Mouse (Mus musculus) myocyte (in vitro differentiated cells): ENCODE measurements at regions not wholly inside any gene's neighbourhood (a gene's known extent, or its start where the extent isn't known, plus 50 kb on each side); places are given as distances from the start of the nearest gene placed in this dataset.
A peak's percentile ranks its signal among the peaks of the same experiment; 100 is the strongest.

Experiments used
- H3K27me3 ChIP-seq: one replicate; pipeline ENCODE4 v1.6.1; 2011; ENCODE audit not compliant: control insufficient read depth, insufficient read depth, insufficient read length
- H3K36me3 ChIP-seq: one replicate; pipeline ENCODE4 v1.6.1; 2011; ENCODE audit not compliant: control insufficient read depth, insufficient read depth
- H3K4me2 ChIP-seq: one replicate; pipeline ENCODE4 v1.6.1; 2011; ENCODE audit warnings: low read depth, control low read depth
- H3K4me3 ChIP-seq: one replicate; pipeline ENCODE4 v1.5.1; 2011; ENCODE audit warnings: mild to moderate bottlenecking, control low read depth, moderate library complexity
- H3K79me2 ChIP-seq: one replicate; pipeline ENCODE4 v1.6.1; 2011; ENCODE audit not compliant: control insufficient read depth, insufficient read depth
- H3ac ChIP-seq: one replicate; pipeline ENCODE4 v1.6.1; 2011; ENCODE audit not compliant: control insufficient read depth, insufficient read length
- CEBPB ChIP-seq: IDR thresholded peaks from 2 replicates; pipeline ENCODE4 v1.6.1; 2011; ENCODE audit warnings: mild to moderate bottlenecking, moderate library complexity; ENCODE audit not compliant: poor library complexity, insufficient read depth, severe bottlenecking
- E2F4 ChIP-seq: IDR thresholded peaks from one replicate; pipeline ENCODE4 v1.6.1; 2011; ENCODE audit warnings: mild to moderate bottlenecking, control low read depth, moderate library complexity; ENCODE audit not compliant: insufficient read depth
- MAX ChIP-seq: IDR thresholded peaks from one replicate; pipeline ENCODE4 v1.6.1; 2011; ENCODE audit warnings: low read depth, mild to moderate bottlenecking, control low read depth
- MYOD1 ChIP-seq, 3 experiments: IDR thresholded peaks; one replicate each; pipeline ENCODE4 v1.6.1; 2011; ENCODE audit warnings: control low read depth in 2 of 3, low read depth in 2 of 3, mild to moderate bottlenecking in 2 of 3, moderate library complexity in 1 of 3; ENCODE audit not compliant: insufficient read length in 2 of 3, control insufficient read depth in 1 of 3
- MYOG ChIP-seq, 3 experiments: IDR thresholded peaks; one replicate each; pipeline ENCODE4 v1.6.1; 2011; ENCODE audit warnings: control low read depth in 2 of 3, low read depth in 2 of 3, mild to moderate bottlenecking in 2 of 3; ENCODE audit not compliant: insufficient read length in 2 of 3, control insufficient read depth in 1 of 3, insufficient read depth in 1 of 3
- POLR2A ChIP-seq: IDR thresholded peaks from one replicate; pipeline ENCODE4 v1.6.1; 2011; ENCODE audit warnings: low read depth, mild to moderate bottlenecking, control low read depth, moderate library complexity; ENCODE audit not compliant: insufficient read length
- POLR2AphosphoS2 ChIP-seq: IDR thresholded peaks from one replicate; pipeline ENCODE4 v1.6.1; 2011; ENCODE audit warnings: low read depth, control low read depth; ENCODE audit not compliant: insufficient read length
- REST ChIP-seq: IDR thresholded peaks from one replicate; pipeline ENCODE4 v1.6.1; 2011; ENCODE audit warnings: mild to moderate bottlenecking, control low read depth, moderate library complexity; ENCODE audit not compliant: insufficient read depth, insufficient read length
- SRF ChIP-seq: IDR thresholded peaks from one replicate; pipeline ENCODE4 v1.6.1; 2011; ENCODE audit warnings: low read depth; ENCODE audit not compliant: control insufficient read depth, insufficient read length
- TCF12 ChIP-seq: IDR thresholded peaks from one replicate; pipeline ENCODE4 v1.6.1; 2011; ENCODE audit warnings: mild to moderate bottlenecking, control low read depth; ENCODE audit not compliant: poor library complexity, insufficient read depth, severe bottlenecking
- TCF3 ChIP-seq: IDR thresholded peaks from one replicate; pipeline ENCODE4 v1.6.1; 2011; ENCODE audit warnings: low read depth, control low read depth; ENCODE audit not compliant: insufficient read length
- USF1 ChIP-seq: IDR thresholded peaks from one replicate; pipeline ENCODE4 v1.6.1; 2011; ENCODE audit warnings: low read depth, mild to moderate bottlenecking, control low read depth, moderate library complexity

DNA sequence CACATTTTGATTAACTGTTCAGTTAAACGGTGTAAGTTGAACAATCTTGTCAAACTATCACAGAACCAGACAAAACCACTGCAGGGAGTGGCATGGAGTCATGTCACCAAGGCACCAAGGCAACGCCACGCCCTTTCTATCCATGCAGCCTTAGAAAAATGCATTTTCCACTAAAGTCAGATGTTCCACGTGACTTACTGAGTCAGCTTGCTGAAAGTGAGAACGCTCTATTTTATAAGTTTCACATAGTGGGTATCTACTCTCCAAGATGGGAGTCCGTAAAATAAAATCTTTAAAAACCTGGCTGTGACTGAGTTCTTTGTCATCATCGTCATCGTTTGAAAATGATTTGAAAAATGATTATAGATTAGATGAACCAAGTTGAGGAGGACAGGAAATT, 72.5 kb downstream of the Il12a start:
- Histone ChIP-seq H3K79me2 (no peaks in the 10 kb centered on the region), H3K4me2 (peak overlapping the region; percentile 53), H3K36me3 (no peaks in the 10 kb centered on the region), H3K27me3 (no peaks in the 10 kb centered on the region), H3K4me3 (no peak overlapping the region), H3ac (no peak overlapping the region)
- peak; percentile 54 for TF ChIP-seq USF1
- no peak for TF ChIP-seq POLR2AphosphoS2

GRCm38 (mm10) chr3:68764336-68764735, 73.9 kb downstream of the Il12a start:
- Histone ChIP-seq H3K36me3 (no peaks in the 10 kb centered on the region), H3K27me3 (no peaks in the 10 kb centered on the region), H3K4me3 (no peak overlapping the region), H3K79me2 (no peaks in the 10 kb centered on the region), H3K4me2 (peak overlapping the region; percentile 62), H3ac (no peak overlapping the region)
- TF ChIP-seq USF1 (no peak), E2F4 (no peak), POLR2AphosphoS2 (no peak), TCF12 (no peak), SRF (no peak), TCF3 (no peak), CEBPB (no peak), MAX (no peak)

DNA sequence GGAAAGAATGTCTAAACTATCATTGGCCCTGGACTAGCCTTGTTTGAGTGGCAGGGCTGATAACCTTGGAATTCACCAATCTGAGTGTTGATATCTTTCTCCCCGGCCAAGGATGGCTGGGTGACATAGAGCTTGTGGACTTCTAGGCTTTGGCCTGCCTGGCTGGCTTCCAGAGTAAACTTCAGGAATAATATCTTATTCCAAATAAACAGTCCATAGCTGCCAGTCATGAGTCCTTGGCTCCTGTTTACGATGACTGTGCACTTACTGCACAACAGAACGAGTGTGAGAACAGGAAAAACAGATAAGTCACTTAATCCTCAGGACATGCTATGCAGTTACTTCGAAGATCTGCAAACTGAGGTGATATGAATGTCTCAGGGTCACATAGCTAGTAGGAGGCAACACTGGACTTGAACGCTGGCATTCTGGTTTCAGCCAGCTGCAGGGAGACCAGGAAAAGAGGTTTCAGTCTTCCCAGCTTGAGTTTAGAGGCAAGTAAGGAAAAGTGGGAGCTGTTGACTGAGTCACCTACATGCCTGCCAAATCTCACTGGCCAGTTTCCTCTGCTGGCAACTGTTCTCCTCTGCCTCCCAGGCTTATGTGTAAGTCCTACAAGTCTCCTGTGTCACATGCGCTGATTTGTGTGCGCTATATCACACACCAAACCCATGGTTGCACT, 74.6 kb downstream of the Il12a start:
- Histone ChIP-seq H3K27me3 (no peaks in the 10 kb centered on the region), H3K4me2 (peak overlapping the region; percentile 62), H3K4me3 (no peak overlapping the region), H3ac (no peak overlapping the region), H3K79me2 (no peaks in the 10 kb centered on the region), H3K36me3 (no peaks in the 10 kb centered on the region)
- no peak for TF ChIP-seq MAX
- TF ChIP-seq MYOD1 (IDR thresholded peaks at IDR 0.05; ENCODE audit: control insufficient read depth in 1 of 3, insufficient read length in 2 of 3, low read depth in 2 of 3) = peak in 1 of 3 experiments; percentile 15
- peak; percentile 56 for TF ChIP-seq USF1

DNA sequence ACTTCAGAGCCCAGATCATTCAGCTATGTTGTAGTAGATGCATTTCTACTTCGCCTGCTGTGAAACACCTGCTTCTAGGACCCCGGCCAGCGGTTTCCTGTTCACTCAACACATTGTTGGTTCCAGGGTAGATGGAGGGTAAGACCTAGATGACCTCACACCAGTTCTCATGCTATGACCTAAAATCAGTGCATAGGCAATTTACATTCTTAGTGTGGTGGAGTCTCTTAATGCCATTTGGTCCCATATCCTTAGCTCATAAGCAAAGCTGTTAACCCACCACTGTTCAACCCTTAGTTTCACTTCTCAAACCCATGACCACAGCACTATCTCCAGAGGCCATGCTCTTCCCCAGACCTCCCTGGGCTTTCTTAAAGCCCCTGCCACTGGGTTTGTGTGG, 81.1 kb downstream of the Il12a start:
- Histone ChIP-seq H3K4me2 (no peak overlapping the region), H3K79me2 (no peaks in the 10 kb centered on the region), H3ac (no peak overlapping the region), H3K36me3 (no peaks in the 10 kb centered on the region), H3K27me3 (no peaks in the 10 kb centered on the region), H3K4me3 (no peak overlapping the region)
- TF ChIP-seq TCF3 (no peak), MYOG (IDR thresholded peaks at IDR 0.05; ENCODE audit: control insufficient read depth in 1 of 3, insufficient read depth in 1 of 3, insufficient read length in 2 of 3, low read depth in 2 of 3) (no peak)

GRCm38 (mm10) chr3:68777801-68778200, 87.4 kb downstream of the Il12a start:
- H3ac ChIP-seq = no peak overlapping the region
- H3K4me2 ChIP-seq = no peak overlapping the region
- no peak for TF ChIP-seq TCF3
- no peak for TF ChIP-seq MYOD1 (IDR thresholded peaks at IDR 0.05; ENCODE audit: control insufficient read depth in 1 of 3, insufficient read length in 2 of 3, low read depth in 2 of 3)
- TF ChIP-seq USF1 = no peak
- TF ChIP-seq TCF12 = no peak
- no peak for TF ChIP-seq POLR2A
- TF ChIP-seq SRF = no peak
- no peak for TF ChIP-seq REST
- TF ChIP-seq MYOG (IDR thresholded peaks at IDR 0.05; ENCODE audit: control insufficient read depth in 1 of 3, insufficient read depth in 1 of 3, insufficient read length in 2 of 3, low read depth in 2 of 3) = no peak
- TF ChIP-seq MAX = no peak
- no peaks in the 10 kb centered on the region for H3K79me2 ChIP-seq
- H3K27me3 ChIP-seq = no peaks in the 10 kb centered on the region
- H3K36me3 ChIP-seq = no peaks in the 10 kb centered on the region
- H3K4me3 ChIP-seq = no peak overlapping the region

DNA sequence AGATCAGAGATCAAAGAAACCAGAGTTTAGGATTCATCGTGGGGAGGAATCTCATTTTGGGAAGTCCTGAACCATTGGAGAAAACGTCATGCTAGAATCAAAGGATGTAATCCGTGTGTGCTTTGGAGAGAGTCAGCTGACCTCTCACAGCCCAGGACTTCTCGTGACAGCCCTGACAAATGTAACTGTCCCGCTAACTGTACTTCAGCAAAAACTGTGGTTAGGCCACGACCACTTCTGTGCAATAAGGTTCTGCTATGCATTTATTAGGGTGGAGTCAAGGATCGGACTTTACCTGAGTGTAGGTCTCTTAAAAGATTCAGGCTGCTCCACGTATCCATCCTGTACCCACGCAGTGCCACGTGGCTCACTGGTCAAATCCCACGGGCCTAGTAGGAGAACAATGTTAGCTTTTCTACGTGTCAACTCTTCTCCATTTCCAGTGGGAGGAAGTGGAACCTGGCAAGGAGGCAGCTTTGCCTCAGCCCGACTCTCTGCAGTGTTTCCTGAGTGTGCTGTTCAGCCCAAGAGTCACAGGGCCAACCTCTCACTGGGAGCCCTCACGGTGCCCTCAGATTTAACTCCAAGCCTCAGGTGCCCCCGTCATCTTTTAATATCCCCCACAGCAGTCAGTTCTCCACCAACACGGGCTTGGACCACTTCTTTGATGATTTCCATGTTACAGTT, 88.1 kb downstream of the Il12a start:
- Histone ChIP-seq H3K27me3 (no peaks in the 10 kb centered on the region), H3ac (no peak overlapping the region), H3K79me2 (no peaks in the 10 kb centered on the region), H3K4me2 (no peak overlapping the region), H3K36me3 (no peaks in the 10 kb centered on the region), H3K4me3 (no peak overlapping the region)
- TF ChIP-seq POLR2A = no peak
- TF ChIP-seq TCF12 = no peak
- no peak for TF ChIP-seq MYOG (IDR thresholded peaks at IDR 0.05; ENCODE audit: control insufficient read depth in 1 of 3, insufficient read depth in 1 of 3, insufficient read length in 2 of 3, low read depth in 2 of 3)
- no peak for TF ChIP-seq SRF
- TF ChIP-seq TCF3 = no peak
